Mouse (Mus musculus): ENCODE data around the gene Popdc2. TPM values are rescaled to one million over a fixed set of nuclear protein-coding genes. Genes with fewer than 3 reads are reported as not detected.

Popdc2 gene
- polyA plus RNA-seq, 2 experiments from 2014 or later, result 5.8 to 6.1 TPM

GRCm38 (mm10) chr16:38358256-38358812 is 3.7 kb upstream of the Popdc2 start:
- no peak for ATAC-seq

- no peak for ATAC-seq
Measured at GRCm38 (mm10) chr16:38359241-38359640, 2.8 kb upstream of the Popdc2 start.

- ATAC-seq, result no peak
Measured at GRCm38 (mm10) chr16:38359857-38360256, 2.2 kb upstream of the Popdc2 start.

- ATAC-seq, result peak; percentile 50
Measured at GRCm38 (mm10) chr16:38360317-38360716, 1.7 kb upstream of the Popdc2 start.

GRCm38 (mm10) chr16:38362493-38363255 is 665 bp downstream of the Popdc2 start:
- no peak for ATAC-seq

GRCm38 (mm10) chr16:38363256-38363595 is 1.2 kb downstream of the Popdc2 start:
- no peak for ATAC-seq

GRCm38 (mm10) chr16:38363657-38364056 is 1.6 kb downstream of the Popdc2 start:
- no peak for ATAC-seq

GRCm38 (mm10) chr16:38365390-38365789 is 3.4 kb downstream of the Popdc2 start:
- ATAC-seq, result no peak

GRCm38 (mm10) chr16:38366231-38366630 is 4.2 kb downstream of the Popdc2 start:
- no peak for ATAC-seq

GRCm38 (mm10) chr16:38368336-38368735 is 6.3 kb downstream of the Popdc2 start:
- no peak for ATAC-seq

GRCm38 (mm10) chr16:38369000-38369399 is 7.0 kb downstream of the Popdc2 start:
- no peak for ATAC-seq

GRCm38 (mm10) chr16:38369431-38369830 is 7.4 kb downstream of the Popdc2 start:
- ATAC-seq, result no peak

GRCm38 (mm10) chr16:38369992-38370484 is 8.0 kb downstream of the Popdc2 start:
- no peak for ATAC-seq

GRCm38 (mm10) chr16:38370633-38371374 is 8.8 kb downstream of the Popdc2 start:
- no peak for ATAC-seq

- no peak for ATAC-seq
Measured at GRCm38 (mm10) chr16:38371705-38372296, 9.8 kb downstream of the Popdc2 start.

GRCm38 (mm10) chr16:38372876-38373275 is 10.9 kb downstream of the Popdc2 start:
- no peak for ATAC-seq

GRCm38 (mm10) chr16:38373439-38373838 is 11.4 kb downstream of the Popdc2 start:
- no peak for ATAC-seq

GRCm38 (mm10) chr16:38373941-38374340 is 11.9 kb downstream of the Popdc2 start:
- ATAC-seq, result no peak

GRCm38 (mm10) chr16:38374379-38375140 is 12.6 kb downstream of the Popdc2 start:
- peak; percentile 58 for ATAC-seq

- ATAC-seq, result no peak
Measured at GRCm38 (mm10) chr16:38375182-38375581, 13.2 kb downstream of the Popdc2 start.

- peak; percentile 55 for ATAC-seq
Measured at GRCm38 (mm10) chr16:38376163-38376840, 14.3 kb downstream of the Popdc2 start.

GRCm38 (mm10) chr16:38376841-38377249 is 14.8 kb downstream of the Popdc2 start:
- ATAC-seq, result peak; percentile 34

Data from activated CD4-positive, CD25-positive, alpha-beta regulatory T cell, adult 4 months (primary cell).